Mouse (Mus musculus) liver, adult 2 months (tissue): ENCODE measurements around the gene Pard3.

Experiments
- CTCF ChIP-seq: fragments of 200-500 bp; IDR thresholded peaks from 2 replicates; pipeline ENCODE4 v1.5.1; 2011; ENCODE audit warnings: low read depth, low read length, control low read depth
- POLR2A ChIP-seq: fragments of 200-500 bp; IDR thresholded peaks from 2 replicates; pipeline ENCODE4 v1.6.1; 2011; ENCODE audit warnings: low read length, control low read depth; ENCODE audit not compliant: insufficient read depth; ENCODE audit errors: extremely low read depth

DNA sequence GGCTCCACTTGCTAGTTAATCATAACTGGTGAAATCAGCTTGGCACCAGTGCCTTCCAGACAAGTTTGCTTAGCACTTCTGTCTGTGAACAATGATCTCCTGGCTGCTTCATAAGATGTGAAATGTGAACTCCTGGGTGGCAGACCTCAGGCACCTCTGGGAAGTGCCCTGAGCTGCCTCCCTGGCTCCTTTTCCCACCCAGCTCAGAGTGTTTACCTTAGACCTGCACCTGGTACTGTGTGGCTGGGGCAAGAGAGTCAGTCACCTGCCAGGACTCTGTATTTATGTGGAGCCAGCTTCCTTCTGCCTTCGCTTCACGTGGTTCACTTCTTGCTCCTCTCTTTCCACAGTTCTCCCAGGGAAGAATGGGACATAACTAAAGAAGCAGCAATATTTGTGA is 77.3 kb downstream of the Pard3 start:
- TF ChIP-seq CTCF (no peak), POLR2A (no peak)
